Mouse (Mus musculus) T-helper 17 cell (primary cell): Measurements from ENCODE around the gene Hoxc5.

Experiments
- in situ Hi-C, 2 experiments: fragments of 300-600 bp; cut with MboI, MseI; formaldehyde crosslinking; loops; 1 replicate in 1 of 2; 2 replicates in 1 of 2; pipeline ENCODE4 v1.15.1; 2025; ENCODE audit warnings: high pct_unique_total_duplicates in 2 of 2

Gene Hoxc5

GRCm38 (mm10) chr15:103035548-103035881 lies 68.3 kb downstream of the Hoxc5 start:
- in situ Hi-C loops = no loop called here

- in situ Hi-C loops = no loop called here
Observed at GRCm38 (mm10) chr15:103037579-103037978, 70.3 kb downstream of the Hoxc5 start.

DNA sequence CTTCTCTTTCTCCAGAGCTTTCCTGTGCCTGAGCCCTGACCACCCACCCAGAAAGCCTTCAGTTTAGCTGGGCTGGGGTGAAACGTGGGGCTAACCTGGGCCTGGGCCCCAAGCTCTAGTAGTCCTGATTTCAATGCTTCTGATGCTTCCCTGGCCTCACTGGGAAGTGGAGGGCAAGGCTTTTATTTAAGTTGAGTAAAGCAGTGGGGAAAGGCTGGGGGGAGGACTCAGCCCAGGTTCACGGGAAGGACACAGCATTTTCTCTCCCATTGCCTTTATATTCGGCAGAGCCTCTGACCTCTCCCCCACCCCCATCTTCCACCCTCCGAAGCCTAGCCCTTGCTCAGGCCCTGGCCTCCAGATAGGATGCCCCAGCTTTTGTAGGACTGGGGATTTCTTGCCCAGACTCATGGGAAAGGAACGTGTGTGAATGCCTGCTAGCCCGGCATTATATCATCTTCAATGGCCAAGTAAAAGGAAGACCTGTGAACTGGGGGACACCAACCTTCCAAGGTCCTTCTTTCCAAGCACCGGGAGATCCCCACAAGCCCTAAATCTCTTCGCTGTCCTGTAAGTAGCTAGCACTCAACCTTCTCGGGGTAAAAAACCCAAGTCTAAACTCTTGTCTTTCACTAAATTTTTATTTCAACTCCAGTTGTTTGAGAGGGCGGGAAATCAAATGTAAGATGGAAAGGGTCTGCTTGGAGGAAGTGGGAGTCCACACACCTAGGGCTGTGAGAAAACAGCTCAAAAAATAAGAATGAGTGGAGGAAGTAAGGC lies 71.6 kb downstream of the Hoxc5 start:
- in situ Hi-C loops = no loop called here

GRCm38 (mm10) chr15:103039609-103040008 lies 72.4 kb downstream of the Hoxc5 start:
- in situ Hi-C loops = no loop called here

- in situ Hi-C loops = no loop called here
Observed at GRCm38 (mm10) chr15:103040601-103041000, 73.4 kb downstream of the Hoxc5 start.

- in situ Hi-C loops = no loop called here
Observed at GRCm38 (mm10) chr15:103041613-103042012, 74.4 kb downstream of the Hoxc5 start.

GRCm38 (mm10) chr15:103042209-103042608 lies 75.0 kb downstream of the Hoxc5 start:
- in situ Hi-C loops = no loop called here

DNA sequence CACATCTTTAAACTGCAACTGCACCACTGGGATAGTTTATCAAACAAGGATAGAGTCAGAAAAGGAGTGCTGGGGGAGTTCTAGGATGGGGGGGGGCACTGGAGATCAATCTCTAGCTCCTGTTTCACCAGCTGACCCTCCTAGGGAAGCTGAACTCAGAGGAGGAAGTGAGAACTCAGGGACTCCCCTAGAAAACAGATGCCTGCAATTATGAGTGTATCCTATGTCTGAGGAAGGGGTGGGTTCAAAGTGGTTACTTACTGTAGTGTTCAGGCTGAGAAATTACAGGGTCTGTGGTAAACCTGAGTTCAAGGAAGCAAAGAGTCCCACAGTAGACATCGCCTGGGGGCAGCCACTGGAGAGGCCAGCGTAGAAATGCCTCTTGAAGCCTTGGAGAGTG lies 84.4 kb downstream of the Hoxc5 start:
- in situ Hi-C loops = no loop called here

GRCm38 (mm10) chr15:103053210-103053609 lies 86.0 kb downstream of the Hoxc5 start:
- in situ Hi-C loops = no loop called here

DNA sequence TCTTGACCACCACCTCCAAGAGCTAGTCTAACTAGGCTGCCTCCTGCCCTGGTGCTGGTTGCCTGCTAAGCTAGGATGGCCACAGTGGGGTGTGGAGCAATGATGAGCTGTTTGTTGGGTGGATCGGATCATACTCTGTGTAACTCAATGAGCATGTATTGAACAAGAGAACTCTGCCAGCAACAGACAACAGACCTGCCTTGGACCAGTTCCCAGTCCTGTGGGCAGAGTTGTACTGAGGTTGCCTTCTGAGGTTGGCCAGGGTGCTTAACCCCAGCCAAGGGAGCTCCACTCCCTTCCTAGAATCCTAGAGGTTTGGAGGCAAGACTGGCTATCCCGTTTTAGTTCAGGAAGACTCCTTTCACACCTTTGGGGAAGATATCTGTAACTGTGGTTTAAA lies 89.2 kb downstream of the Hoxc5 start:
- in situ Hi-C loops = no loop called here

- in situ Hi-C loops = no loop called here
Observed at GRCm38 (mm10) chr15:103058715-103059114, 91.5 kb downstream of the Hoxc5 start.

DNA sequence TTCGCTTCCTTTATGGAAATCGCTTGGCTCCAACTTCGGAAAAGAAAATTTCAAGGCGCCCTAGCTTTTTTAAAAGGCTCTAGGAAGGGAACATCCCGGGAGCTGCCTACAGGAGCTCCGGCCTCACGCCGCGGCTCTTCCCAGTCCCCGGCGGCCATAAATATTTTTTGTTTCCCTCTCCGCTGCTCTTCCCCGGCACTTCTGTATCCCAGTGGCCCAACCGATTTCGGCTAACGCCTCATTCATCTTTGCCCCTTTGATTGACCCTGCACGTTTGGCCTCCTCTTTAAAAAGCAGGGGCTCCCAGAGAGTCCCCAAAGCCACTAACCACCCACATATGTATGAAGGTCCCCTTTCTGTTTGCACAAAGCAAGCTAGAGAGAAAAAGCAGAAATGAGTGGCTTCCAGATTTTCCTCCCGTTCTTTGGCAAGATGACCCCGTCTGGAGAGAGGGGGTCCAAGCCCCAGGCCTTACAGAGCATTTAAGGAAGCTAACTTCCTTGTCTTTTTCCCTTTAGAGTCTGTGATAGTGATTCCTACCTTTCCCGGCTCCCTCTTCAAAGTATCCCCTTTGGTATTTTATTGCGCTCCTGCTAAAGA lies 92.2 kb downstream of the Hoxc5 start:
- in situ Hi-C loops = no loop called here

DNA sequence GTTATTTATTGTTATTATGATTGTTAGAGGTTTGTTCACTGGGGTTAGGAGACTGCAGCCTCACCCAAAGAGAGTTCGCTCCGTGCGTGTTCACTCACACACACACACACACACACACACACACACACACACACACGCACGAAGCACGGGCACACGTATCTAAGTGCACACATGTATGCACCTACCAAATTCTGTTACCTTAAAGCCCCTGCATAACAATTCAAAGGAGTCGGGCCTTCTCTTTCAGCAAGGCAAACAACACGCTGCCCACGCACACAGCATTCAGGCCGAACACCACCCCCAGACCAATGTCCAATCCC lies 92.7 kb downstream of the Hoxc5 start:
- in situ Hi-C loops = no loop called here

DNA sequence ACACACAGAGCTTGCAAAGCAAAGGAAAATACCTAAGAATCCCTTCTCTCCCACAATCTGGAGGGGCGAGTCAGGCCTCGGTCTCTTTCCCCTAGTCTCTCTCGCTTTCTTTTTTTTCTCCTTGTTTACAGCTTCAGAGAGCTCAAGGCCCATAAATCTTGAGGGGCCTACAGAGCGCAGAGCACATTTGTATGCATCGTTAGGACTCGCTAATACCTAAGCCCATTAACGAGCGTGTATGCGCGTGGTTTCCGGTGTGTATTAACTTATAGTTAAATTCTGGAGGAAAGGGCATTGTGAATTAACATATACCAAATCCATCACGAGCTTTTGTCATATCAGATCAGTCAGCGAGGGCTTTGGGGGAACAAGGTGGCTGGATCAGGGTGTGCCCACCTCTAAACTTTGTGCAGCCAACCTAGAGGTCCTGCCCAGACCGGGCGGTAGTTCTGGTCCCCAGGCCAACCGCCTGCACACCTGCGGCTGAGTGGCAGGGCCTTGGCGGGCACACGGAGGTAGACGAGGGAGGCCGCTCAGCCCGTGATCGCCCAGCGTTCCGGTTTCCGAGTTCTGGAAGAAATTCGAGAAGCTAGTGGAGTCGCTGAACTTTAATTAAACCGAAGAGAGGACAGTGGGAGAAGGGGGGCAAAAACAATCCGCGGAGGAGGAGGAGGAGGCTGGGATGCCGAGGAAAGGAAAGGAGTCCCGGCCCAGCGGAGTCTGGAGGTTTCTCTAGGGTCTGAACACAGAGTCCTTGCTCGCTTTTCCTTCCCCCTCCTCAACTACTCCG lies 93.3 kb downstream of the Hoxc5 start:
- in situ Hi-C loops = no loop called here

DNA sequence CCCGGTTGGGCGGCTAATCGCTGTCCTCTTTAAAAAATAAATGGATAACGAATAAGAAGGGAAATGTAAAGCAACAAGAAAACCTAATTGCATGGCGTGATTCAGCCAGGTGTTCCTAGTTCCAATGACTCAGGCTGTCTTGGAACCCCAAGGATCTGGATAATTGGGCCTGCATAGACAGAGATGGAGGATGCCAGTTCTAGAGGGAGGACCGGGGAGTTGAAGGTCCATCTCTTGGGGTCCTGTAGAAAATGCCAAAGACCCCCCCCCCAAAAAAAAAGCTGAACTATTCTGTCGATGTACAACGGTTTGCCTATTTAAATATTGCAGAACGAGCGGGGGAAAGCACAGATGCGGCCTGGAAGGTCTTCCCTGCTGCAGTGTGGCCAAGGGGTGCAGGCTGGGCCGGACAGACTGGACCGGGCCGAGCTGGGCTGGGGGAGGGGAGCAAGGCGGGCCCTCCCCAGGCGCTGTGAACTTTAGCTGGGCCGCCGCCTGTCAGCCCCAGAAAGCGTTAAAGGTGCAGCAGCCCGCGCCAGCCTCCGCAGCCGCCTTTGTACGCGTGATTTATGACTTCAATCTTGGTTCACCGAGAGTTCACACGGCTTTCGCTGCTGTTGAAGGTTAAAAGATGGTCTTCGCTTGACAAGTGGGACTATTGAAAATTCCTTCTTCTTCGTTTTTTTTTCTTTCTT lies 94.0 kb downstream of the Hoxc5 start:
- in situ Hi-C loops = no loop called here

GRCm38 (mm10) chr15:103061988-103062387 lies 94.7 kb downstream of the Hoxc5 start:
- in situ Hi-C loops = no loop called here

DNA sequence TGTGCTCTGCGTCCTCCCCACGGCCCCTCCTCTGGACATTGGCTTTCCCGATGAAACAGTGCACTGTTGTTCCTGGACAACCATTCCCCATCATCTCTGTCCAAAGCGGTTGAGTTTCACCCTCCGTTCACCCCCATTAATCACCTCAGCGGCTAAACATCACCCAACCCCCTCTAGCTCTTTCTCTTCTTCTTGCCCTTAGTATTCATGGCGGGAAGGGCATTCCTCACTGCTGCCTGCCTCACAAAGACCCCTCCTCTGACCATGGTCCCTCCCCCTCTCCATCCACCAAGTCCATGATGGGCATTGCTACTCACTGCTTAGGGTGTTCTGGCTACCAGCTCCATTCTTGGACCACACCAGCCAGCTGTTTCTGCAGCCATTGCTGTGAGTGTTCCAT lies 98.4 kb downstream of the Hoxc5 start:
- in situ Hi-C loops = no loop called here
